Mouse (Mus musculus) megakaryocyte progenitor cell, adult 5-6 weeks (primary cell): ENCODE measurements around the gene Atp13a3. TPM values are rescaled to one million over a fixed set of nuclear protein-coding genes. Genes with fewer than 3 reads are reported as not detected.
"Not testable (repeated sequence)": the region's sequence is repeated elsewhere in the genome, so short reads cannot be mapped to it uniquely, and the experiment has no call there.

Experiments used
- ATAC-seq: replicated peaks from 2 replicates; pipeline ENCODE4 v1.8.0; 2016; ENCODE audit warnings: mild to moderate bottlenecking, moderate TSS enrichment, inconsistent platforms; ENCODE audit not compliant: poor library complexity
- total RNA-seq, 2 experiments: library from RNA; stranded (forward) in 1 of 2; stranded (reverse) in 1 of 2; fragments of 157-497, 149-512 nt in 1 of 2; fragments of 200-1000 nt in 1 of 2; gene quantifications; 2 replicates each; pipeline versions ENCODE4 v1.2.3 to v1.2.4; 2015 to 2017

Gene Atp13a3
- 121 and 143 TPM in 2 replicates for total RNA-seq (2015)
- 70.9 and 100 TPM in 2 replicates for total RNA-seq (2017)

GRCm38 (mm10) chr16:30405925-30406670 is at the start of gene Atp13a3:
Atp13a3 (minus strand) TSS chr16:30405975.
- 0 out of 2 replicates have a peak, but pooled peaks have one; percentile 15 for ATAC-seq

GRCm38 (mm10) chr16:30453213-30453975 is 47.6 kb upstream of the Atp13a3 start:
- ATAC-seq: peak; percentile 71

GRCm38 (mm10) chr16:30451174-30451573 is 45.4 kb upstream of the Atp13a3 start:
- not testable (repeated sequence) for ATAC-seq

- peak; percentile 43 for ATAC-seq
Observed at GRCm38 (mm10) chr16:30449017-30449416, 43.2 kb upstream of the Atp13a3 start.

- no peak for ATAC-seq
Observed at GRCm38 (mm10) chr16:30448169-30448568, 42.4 kb upstream of the Atp13a3 start.

GRCm38 (mm10) chr16:30447642-30448041 is 41.9 kb upstream of the Atp13a3 start:
- peak; percentile 61 for ATAC-seq

GRCm38 (mm10) chr16:30443411-30443810 is 37.6 kb upstream of the Atp13a3 start:
- no peak for ATAC-seq

- ATAC-seq: no peak
Observed at GRCm38 (mm10) chr16:30442451-30442850, 36.7 kb upstream of the Atp13a3 start.

GRCm38 (mm10) chr16:30441409-30441808 is 35.6 kb upstream of the Atp13a3 start:
- ATAC-seq: no peak

GRCm38 (mm10) chr16:30439841-30440240 is 34.1 kb upstream of the Atp13a3 start:
- no peak for ATAC-seq

- ATAC-seq: no peak
Observed at GRCm38 (mm10) chr16:30439411-30439810, 33.6 kb upstream of the Atp13a3 start.

GRCm38 (mm10) chr16:30436276-30436675 is 30.5 kb upstream of the Atp13a3 start:
- ATAC-seq: no peak

GRCm38 (mm10) chr16:30435393-30435792 is 29.6 kb upstream of the Atp13a3 start:
- no peak for ATAC-seq

GRCm38 (mm10) chr16:30433148-30433547 is 27.4 kb upstream of the Atp13a3 start:
- peak; percentile 69 for ATAC-seq

- ATAC-seq: no peak
Observed at GRCm38 (mm10) chr16:30432111-30432510, 26.3 kb upstream of the Atp13a3 start.

GRCm38 (mm10) chr16:30430512-30431088 is 24.8 kb upstream of the Atp13a3 start:
- ATAC-seq: no peak

- no peak for ATAC-seq
Observed at GRCm38 (mm10) chr16:30428753-30429260, 23.0 kb upstream of the Atp13a3 start.

- ATAC-seq: no peak
Observed at GRCm38 (mm10) chr16:30427466-30427865, 21.7 kb upstream of the Atp13a3 start.

- ATAC-seq: no peak
Observed at GRCm38 (mm10) chr16:30427003-30427402, 21.2 kb upstream of the Atp13a3 start.

- ATAC-seq: peak; percentile 90
Observed at GRCm38 (mm10) chr16:30425980-30426379, 20.2 kb upstream of the Atp13a3 start.

GRCm38 (mm10) chr16:30424053-30424452 is 18.3 kb upstream of the Atp13a3 start:
- no peak for ATAC-seq
